Mouse (Mus musculus) WW6 (cell line): ENCODE data around the gene Usp7.

Source experiments
- DNase-seq: peaks from one replicate; pipeline ENCODE4 v3.0.0-alpha.2; 2013; ENCODE audit warnings: low read depth, low spot score

Usp7 gene

DNA sequence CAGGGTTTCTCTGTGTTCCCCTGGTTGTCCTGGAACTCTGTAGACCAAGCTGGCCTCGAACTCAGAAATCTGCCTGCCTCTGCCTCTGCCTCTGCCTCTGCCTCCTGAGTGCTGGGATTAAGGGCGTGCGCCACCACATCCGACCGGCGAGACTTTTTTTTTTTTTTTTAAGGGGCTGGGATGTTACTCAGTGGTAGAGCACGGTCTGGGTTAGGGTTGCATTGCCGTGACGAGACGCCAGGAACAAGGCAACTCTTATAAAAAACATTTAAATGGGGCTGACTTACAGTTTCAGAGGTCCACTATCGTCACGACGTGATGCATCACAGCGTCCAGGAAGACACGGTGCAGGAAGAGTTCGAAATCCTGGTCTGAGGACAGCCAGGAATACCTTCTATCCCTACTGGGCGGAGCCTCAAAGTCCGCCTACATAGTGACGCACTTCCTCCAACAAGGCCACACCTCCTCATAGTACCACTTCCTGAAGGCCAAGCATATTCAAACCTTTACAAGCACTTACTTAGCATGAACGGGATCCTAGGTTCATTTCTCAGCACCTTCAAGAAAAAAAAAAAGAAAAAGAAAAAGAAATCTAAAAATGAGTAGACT, at the start of gene Usp7:
Gene Usp7 (minus strand): TSS at position 360 of the 609 bp plus-strand sequence.
- DNase-seq: no peak

DNA sequence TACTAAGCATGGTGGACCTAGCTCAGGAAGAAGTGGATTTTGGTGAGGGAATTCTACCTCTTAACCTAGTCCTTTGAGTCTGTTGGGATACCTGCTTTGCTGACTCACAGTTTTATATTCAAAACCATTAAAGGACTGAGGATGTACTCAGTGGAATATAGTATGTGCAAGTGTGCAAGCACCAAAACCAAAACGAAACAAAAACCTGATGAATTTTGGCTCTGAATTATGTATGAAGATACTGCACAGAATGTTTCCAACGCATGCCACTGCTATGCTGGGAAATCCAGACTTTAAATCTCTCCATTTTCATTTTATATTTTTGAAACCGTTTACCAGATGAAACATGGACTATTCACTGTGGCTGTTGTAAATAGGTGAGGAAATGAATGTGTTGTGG, 48.4 kb upstream of the Usp7 start:
- no peak for DNase-seq

DNA sequence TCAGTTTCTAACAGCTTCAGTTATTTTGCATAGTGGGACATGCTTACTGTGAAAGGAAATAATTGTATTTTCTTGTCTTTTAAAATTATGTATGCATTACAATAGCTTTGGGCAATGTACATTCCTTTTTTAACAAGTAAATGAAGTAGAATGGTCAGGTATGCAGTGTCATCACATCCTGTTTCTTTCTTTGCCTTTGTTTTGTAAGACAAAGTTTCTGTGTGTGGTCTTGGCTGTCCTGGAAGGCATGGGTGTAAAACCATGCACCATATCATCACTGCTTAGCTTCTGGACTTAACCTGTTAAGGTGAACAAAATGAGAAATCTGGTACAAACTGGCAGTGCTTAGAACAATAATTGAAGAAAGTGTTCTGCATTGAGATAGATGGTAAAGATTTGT, 46.8 kb upstream of the Usp7 start:
- no peak for DNase-seq

DNA sequence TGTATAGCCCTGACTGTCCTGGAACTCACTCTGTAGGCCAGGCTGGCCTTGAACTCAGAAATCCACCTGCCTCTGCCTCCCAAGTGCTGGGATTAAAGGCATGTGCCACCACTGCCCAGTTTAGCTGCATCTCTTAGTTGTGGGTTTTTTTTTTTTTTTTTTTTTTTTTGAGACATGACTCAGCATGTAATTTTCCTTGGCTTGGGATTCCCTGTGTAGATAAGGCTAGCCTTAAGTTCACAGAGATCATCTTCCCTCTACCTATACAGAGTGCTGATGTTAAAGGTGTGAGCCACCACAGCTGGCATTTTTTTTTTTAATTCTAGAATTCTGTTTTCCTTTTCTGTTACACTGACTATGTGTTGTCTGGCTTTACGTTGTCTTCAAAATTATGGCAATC, 45.5 kb upstream of the Usp7 start:
- DNase-seq: no peak

DNA sequence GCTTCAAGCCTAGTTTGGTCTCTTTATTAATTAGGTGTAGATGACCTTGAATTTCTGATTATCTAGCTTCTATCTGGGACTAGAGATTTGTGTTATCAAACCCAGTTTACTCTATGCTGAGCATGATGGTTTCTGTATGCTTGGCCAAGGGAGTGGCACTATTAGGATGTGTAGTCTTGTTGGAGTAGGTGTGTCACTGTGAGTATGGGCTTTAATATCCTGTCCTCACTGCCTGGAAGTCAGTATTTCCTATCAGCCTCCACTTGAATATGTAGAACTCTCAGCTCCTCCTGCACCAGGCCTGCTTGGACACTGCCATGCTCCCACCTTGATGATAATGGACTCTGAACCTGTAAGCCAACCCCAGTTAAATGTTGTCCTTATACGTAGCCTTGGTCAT, 44.8 kb upstream of the Usp7 start:
- DNase-seq: no peak

DNA sequence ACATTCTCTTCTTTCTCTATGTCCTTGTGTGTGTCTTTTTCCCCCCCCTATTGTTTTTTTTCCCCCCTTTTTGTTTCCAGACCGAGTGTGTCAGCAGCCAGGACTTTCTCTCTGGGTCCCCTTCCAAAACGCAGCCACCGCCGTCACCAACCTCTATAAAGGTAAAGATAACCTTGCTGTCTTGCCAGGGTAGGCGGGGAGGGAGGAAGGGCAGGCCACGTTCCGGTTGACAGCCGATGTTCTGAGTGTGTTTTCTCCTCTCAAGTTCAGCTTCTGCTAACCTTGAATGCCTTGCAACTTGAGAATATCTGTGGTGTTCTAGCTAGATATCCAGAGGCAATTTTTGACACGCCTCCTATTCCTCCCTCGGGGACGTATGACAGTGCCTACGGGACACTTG, 39.1 kb upstream of the Usp7 start:
- no peak for DNase-seq

DNA sequence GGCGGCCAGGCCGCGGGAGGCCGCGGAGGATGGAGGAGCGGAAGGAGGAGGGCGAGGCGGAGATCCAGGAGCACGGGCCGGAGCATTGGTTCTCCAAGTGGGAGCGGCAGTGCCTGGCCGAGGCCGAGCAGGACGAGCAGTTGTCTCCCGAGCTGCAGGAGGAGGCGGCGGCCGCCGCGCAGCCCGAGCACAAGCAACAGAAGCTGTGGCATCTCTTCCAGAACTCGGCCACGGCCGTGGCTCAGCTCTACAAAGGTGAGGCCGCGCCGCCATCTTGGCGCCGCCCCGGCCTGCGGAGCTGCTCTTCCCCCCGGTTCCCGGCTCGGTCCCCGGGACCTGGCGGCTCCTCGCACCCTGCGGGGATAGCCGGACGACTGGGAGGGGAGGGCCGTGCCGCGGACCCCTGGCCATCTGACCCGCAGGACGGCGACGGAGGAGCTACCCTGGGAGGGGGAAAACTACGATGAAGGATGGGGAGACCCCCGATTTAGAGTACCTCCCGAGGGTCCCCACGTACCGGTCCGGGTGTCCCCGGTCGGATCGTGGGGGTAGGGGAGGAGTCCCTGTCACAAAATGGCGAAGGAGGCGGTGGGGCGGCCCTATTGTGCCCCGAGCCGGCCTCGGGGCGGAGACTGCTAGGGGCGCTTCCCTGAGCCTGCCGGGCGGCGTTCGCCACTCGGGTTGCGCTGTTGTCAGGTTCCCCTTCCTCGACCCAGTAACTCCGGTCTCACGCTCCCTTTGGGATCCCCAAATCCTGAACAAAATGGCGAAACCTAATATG, 38.5 kb upstream of the Usp7 start:
- no peak for DNase-seq

DNA sequence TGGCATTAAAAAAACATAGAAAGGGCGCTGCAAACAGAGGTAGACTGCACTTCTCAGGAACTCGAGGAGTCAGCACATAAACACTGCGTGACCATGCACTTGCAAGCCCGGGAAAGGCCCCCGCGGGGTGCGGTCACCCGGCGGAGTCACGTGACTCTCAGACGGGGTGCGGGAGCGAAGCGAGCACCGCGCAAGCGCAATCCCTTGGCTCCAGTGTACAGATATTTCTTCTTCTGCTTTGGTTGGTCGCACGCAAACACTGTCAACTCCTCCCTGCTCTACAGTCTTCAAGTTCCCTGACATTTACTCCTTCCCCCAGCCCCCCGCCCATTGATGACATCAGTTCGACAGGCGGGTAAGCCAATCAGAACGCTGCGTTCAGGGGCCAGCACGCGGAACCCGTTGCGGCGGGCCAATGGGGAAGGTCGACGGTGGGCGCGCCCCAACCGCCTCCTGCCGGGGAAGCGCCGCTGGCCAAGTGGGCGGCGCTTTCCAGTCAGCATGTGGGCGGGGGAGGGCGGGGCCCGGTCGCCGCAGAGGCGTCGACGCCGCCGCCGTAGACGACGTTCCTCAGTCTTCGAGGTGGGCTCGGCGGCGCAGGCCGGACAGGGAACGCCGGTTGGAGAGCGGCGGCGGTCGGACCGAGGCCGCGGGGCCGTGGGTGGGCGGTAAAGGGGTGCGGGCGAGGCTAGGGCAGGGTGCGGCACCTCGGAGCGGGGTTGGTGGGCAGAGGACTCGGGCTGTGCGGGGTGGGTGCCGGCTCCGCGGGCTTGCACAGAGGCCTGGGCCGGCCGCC, 37.7 kb upstream of the Usp7 start, which contains the start of gene 1810013L24Rik:
Gene 1810013L24Rik (plus strand): TSS at position 537 of the 796 bp plus-strand sequence.
- peak; percentile 98 for DNase-seq

DNA sequence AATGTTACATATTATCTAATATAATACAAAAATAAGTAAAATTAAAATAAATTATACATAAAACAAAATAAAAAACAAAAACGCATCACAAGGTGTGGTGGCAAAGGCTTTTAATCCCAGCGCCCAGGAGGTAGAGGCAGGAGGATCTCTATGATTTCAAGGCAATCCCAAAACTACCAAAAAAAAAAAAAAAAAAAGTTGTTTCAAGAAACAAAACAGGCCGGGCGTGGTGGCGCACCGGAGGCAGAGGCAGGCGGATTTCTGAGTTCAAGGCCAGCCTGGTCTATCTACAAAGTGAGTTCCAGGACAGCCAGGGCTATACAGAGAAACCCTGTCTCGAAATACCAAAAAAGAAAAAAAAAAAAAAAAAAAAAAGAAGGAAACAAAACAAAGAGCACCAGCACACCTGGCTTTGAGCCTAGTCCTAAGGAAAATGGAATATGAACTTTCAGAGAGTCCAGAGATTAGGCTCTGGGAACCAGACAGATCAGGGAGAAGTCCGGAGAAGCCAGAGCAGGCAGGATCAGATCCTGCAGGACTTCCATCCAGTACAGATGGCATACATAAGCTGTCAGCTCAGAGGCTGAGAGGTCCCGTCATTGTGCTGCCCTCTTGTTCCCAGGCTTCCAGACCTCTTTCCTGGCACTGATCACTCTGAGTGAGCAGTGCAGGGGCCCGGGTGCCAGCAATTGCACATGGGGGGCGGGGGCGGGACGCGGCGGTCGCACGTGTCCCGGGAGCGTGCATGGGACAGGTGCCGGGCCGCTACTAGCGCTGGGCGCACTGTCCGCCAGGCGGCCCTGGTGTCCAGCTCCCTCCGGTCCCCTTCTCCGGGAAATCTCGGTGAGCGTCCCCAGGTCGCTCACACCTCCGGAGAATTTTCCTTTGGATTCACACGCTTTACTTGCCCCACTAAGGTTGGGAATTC, 36.8 kb upstream of the Usp7 start:
- no peak for DNase-seq

DNA sequence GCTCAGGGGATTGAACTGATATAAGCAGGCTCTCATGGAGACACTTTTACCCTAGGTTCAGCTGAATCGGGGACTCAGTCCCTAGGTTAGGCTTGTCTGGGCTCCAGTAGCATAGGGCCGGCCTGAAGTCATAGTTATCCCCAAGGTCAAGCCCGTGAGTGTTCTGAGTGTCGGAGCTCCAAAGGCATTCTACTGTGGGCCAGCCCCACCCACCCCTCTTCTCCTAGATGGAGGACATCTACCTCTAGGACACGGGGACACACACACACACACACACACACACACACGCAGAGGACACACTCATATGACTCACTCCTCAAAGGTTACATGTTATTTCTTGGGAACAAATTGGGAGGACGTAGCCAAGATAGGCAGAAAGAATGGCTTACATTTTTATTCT, 35.3 kb upstream of the Usp7 start:
- DNase-seq: no peak

DNA sequence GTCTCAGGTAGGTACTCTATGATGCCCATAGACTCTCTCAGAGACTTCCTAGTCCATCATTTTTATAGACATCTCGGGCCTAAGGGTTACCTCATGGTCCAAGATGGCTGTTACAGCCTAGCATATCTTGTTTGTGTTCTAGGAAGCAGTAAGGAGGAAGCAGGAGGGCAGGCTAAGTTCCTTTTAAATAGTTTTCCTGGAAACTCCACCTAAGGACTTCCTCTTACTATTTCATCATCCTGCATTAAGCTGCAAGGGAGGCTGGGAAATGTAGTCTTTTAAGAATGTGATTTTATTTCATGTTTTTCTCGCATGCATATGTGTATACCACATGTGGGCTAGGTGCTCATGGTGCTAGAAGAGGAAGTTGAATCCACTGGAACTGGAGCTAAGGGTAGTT, 31.6 kb upstream of the Usp7 start:
- no peak for DNase-seq

DNA sequence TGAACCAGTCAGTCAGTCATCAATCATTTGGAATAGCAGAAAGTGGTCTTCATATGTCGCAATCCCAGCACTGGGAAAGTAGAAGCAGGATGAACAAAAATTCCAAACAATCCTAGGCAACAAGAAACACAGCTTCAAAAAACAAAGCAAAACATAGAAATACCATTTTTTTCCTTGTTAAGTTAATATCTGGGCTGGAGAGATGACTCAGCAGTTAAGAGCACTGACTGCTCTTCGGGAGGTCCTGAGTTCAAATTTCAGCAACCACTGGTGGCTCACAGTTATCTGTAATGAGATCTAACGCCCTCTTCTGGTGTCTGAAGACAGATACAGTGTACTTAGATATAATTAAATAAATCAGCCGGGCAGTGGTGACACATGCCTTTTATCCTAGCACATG, 30.5 kb upstream of the Usp7 start:
- DNase-seq: no peak

DNA sequence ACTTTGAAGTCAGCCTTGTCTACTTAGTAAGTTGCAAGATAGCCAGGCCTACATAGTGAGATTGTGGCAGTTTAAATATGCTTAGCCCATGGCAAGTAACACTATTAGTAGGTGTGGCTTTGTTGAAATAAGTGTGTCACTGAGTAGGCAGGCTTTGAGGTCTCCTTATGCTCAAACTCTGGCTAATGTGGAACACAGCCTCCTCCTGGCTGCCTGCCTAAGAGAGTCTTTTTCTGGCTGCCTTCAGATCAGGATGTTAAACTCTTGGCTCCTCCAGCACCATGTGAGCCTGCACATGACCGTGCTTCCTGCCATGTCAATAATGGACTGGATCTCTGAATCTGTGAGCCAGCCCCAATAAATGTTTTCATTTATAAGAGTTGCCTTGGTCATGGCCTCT, 29.3 kb upstream of the Usp7 start:
- DNase-seq: no peak

DNA sequence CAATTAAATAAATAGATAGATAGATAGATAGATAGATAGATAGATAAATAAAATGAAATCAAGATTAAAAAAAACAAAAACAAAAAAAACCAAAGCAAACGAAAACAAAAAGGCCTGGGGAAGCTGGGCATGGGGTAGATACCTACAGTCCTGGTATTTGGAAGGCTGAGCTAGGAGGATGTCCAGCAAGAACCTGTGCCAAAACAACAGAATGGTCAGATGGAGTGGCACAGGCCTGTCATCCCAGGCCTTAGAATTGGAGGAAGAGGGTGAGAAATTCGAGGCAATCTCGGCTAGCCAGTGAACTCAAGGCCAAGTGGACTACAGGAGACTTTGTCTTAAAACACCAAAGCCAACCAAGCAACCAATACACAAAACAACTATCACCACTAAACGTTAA, 25.8 kb upstream of the Usp7 start:
- DNase-seq: no peak

DNA sequence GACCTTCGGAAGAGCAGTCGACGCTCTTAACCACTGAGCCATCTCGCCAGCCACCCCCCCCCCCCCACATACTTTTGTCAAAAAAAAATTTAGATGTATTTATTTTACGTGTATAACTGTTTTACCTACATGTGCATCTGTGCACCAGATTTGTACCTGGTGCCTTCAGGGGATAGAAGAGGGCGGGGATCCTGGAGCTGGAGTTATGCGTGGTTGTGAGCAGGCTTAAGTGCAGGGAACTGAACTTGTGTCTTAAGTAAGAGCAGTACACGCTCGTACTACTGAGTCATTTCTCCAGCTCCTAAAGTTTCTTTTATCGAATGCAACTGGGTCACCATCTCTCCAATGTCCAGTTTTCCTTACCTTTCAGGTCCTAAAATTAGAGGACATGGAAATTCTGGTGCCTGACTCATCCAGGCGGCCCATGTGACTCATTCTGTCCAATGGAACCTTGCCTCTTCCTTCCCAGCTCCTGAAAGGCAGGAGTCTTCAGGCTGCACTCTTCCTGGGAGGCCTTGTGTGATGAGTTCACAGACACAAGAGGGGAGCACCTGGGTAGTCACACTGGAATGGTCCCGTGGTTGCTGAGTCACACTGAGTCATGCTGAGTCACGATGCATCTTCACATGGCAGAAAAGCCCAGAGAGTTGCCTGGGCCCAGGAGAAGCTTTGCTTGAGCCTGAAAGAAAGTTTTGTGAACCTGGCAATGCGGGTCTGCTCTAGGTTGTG, 18.5 kb upstream of the Usp7 start:
- DNase-seq: no peak

DNA sequence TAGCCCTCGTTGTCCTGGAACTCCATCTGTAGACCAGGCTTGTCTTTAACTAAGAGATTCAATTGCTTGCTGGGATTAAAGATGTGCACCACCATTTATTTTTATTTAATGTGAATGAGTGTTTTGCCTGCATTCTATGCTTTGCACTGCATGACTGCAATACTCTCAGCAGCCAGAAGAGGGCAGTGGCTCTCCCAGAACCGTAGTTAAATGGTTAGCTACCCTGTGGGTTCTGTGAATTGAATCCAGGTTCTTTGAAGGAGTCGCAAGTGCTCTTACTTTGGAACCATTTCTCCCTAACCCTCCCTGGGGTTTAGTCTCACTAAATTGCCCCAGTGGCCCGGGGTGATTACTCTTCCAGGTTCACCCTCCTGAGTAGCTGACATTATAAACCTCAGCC, 14.6 kb upstream of the Usp7 start:
- no peak for DNase-seq

DNA sequence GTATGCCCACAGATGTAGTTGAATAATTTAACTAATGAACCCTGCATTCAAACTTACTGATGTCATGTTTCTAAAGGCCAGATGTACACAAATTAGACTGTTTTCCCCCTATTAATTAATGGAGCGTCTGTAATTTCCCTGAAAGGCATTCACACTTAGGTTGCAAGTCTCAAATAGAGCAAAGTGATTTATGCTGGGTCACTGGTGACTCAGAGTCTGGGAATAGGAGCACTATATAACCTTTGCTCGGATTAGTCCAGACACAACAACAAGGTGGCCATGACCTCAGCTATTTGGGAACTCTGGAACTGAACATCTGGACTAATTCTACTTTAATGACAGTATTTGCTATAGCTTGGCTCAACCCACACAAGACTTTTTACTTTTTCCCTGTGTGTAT, 3.8 kb upstream of the Usp7 start:
- DNase-seq: no peak

DNA sequence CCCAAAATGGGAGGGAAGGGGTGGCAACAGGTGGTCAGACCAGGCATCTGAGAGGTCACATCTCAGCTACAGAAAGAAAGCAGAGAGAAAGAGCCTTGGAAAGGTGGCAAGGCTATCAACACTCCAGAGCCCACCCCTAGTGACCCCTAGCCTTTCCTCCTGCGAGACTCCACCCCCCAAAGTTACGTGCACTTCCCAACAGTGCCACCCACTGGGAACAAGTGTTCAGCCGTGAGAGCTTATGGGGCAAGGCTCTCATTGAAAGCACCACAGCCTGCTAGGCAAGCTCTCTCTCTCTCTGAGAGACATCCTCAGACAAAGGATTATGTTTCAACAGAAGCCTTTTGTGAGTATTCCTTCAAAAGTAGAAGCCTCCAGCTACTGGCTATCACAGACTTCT, 2.8 kb upstream of the Usp7 start:
- peak; percentile 45 for DNase-seq

DNA sequence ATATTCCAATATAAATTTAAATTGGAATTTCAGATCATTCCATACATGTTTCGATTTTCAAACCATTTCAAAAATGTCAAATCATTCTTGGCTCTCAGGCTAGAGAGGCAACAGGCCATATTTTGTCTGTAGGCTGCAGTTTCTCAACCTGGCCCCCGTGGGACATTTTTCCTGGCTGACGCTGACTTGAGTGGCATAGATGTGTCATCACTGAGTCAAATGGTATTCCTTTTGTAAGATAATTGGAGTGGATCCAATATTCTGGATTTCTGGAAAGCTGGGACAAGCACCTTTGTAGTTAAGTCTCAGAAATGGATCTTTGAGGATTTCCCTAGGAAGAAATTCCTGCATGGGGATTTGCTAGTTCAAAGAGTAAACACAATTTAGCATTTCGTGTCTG, 1.2 kb downstream of the Usp7 start:
- DNase-seq: no peak

DNA sequence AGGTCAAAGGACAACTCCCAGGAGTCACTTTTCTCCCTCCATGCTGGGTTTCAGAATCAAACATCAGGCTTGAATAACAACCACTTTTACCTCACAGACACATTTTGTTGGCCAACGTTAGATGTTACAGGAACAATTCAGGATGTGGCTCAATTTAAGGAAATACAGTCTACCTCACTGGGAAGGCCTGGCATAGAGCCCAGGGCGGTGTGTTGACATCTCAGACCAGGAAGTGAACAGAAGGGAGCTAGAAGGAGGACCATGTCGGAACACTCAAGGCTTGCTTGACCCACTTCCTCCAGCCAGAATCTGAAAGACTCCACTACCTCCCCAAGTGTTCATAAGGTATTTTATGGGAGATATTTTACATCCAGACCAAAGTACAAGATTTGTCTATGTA, 7.4 kb downstream of the Usp7 start:
- DNase-seq: no peak
